Mouse (Mus musculus): ENCODE data around the gene Smarcd3. TPM values are rescaled to one million over a fixed set of nuclear protein-coding genes. Genes with fewer than 3 reads are reported as not detected.

Smarcd3 gene
- polyA plus RNA-seq, 1 experiment from 2014 or later: 51.3 TPM

DNA sequence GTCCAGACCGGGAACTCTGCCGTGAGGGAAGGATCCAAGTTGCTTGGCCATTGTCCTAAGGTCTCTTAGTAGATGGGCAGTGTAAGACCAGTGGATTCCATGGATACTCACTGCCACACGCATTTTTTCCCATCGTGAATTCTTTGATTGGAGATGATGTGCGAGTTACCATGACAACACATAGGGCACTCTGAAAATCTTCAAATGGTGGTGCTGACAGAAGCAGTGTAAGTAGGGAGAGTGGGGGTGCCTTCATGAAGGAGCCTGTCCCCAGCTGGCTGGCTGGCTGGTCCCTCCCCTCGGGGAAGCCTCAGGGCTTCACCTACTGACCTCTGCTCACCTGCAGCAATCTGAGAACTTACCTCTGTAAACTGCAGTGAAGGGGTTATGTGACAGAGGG, 14.9 kb upstream of the Smarcd3 start:
- no peak for ATAC-seq (ENCODE audit: low FRiP score, low read depth)
- Histone ChIP-seq H3K4me2 (replicated peaks) (no peak overlapping the region), H3K9me3 (no peaks in the 10 kb centered on the region), H3K27ac (no peak overlapping the region), H3K36me3 (no peaks in the 10 kb centered on the region), H3K4me1 (no peaks in the 10 kb centered on the region), H3K9ac (no peak overlapping the region), H3K4me3 (no peak overlapping the region), H3K27me3 (no peaks in the 10 kb centered on the region)
- 73% methylated on average over 6 of the region's 6 CpGs for WGBS

- Histone ChIP-seq H3K4me1 (no peaks in the 10 kb centered on the region), H3K27me3 (no peaks in the 10 kb centered on the region), H3K27ac (no peak overlapping the region), H3K4me3 (no peak overlapping the region), H3K9ac (no peak overlapping the region), H3K4me2 (replicated peaks) (no peak overlapping the region), H3K36me3 (no peaks in the 10 kb centered on the region), H3K9me3 (no peaks in the 10 kb centered on the region)
- 61% methylated on average over 6 of the region's 6 CpGs for WGBS
- ATAC-seq (ENCODE audit: low FRiP score, low read depth): no peak
Observed at GRCm38 (mm10) chr5:24638131-24638530, 13.9 kb upstream of the Smarcd3 start.

GRCm38 (mm10) chr5:24636987-24637386, 12.8 kb upstream of the Smarcd3 start:
- H3K4me2 ChIP-seq (replicated peaks): no peak overlapping the region
- no peak overlapping the region for H3K9ac ChIP-seq
- 74% methylated on average over 4 of the region's 4 CpGs for WGBS
- ATAC-seq (ENCODE audit: low FRiP score, low read depth): no peak
- H3K4me3 ChIP-seq: no peak overlapping the region
- no peak overlapping the region for H3K27ac ChIP-seq
- H3K4me1 ChIP-seq: no peaks in the 10 kb centered on the region
- no peaks in the 10 kb centered on the region for H3K9me3 ChIP-seq
- H3K27me3 ChIP-seq: no peaks in the 10 kb centered on the region
- H3K36me3 ChIP-seq: no peaks in the 10 kb centered on the region

- H3K36me3 ChIP-seq: no peaks in the 10 kb centered on the region
- H3K9me3 ChIP-seq: no peaks in the 10 kb centered on the region
- H3K27ac ChIP-seq: no peak overlapping the region
- no peak overlapping the region for H3K9ac ChIP-seq
- no peak overlapping the region for H3K4me2 ChIP-seq (replicated peaks)
- peaks cover 7% of the 10 kb centered on the region; the same call in 1 of the 2 replicates for H3K27me3 ChIP-seq
- no peak overlapping the region for H3K4me3 ChIP-seq
- no peak for ATAC-seq (ENCODE audit: low FRiP score, low read depth)
- no peaks in the 10 kb centered on the region for H3K4me1 ChIP-seq
- 77% methylated on average over 6 of the region's 6 CpGs for WGBS
Observed at GRCm38 (mm10) chr5:24635526-24636141, 11.4 kb upstream of the Smarcd3 start.

- Histone ChIP-seq H3K27ac (no peak overlapping the region), H3K4me1 (no peaks in the 10 kb centered on the region), H3K27me3 (peaks cover 12% of the 10 kb centered on the region; the same call in 1 of the 2 replicates), H3K9ac (no peak overlapping the region), H3K36me3 (no peaks in the 10 kb centered on the region), H3K4me3 (no peak overlapping the region), H3K9me3 (no peaks in the 10 kb centered on the region), H3K4me2 (replicated peaks) (no peak overlapping the region)
- no peak for ATAC-seq (ENCODE audit: low FRiP score, low read depth)
- WGBS: 50% methylated on average over 1 of the region's 1 CpGs
Observed at GRCm38 (mm10) chr5:24635093-24635492, 10.9 kb upstream of the Smarcd3 start.

GRCm38 (mm10) chr5:24629712-24630111, 5.5 kb upstream of the Smarcd3 start:
- Histone ChIP-seq H3K4me1 (peaks cover 3% of the 10 kb centered on the region), H3K27me3 (peaks cover 22% of the 10 kb centered on the region; the same call in 1 of the 2 replicates), H3K36me3 (no peaks in the 10 kb centered on the region), H3K4me2 (replicated peaks) (no peak overlapping the region), H3K9me3 (no peaks in the 10 kb centered on the region), H3K4me3 (no peak overlapping the region), H3K27ac (no peak overlapping the region), H3K9ac (no peak overlapping the region)
- ATAC-seq (ENCODE audit: low FRiP score, low read depth): no peak
- 68% methylated on average over 3 of the region's 3 CpGs for WGBS

DNA sequence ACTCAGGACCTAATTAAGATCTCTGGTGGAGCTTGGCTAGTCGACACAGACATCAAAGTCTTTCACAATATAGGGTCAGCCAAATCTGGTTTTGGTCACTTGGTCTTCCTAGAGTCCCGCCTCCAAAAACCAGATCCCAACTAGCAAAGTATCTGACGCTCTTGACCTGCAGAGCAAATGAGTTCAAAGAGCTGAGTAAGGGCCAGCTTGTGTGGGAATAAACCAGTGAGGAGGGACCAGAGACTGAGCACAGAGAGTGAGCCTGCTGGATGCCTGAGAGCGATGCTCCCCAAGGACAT, 560 bp upstream of the Smarcd3 start:
- WGBS: 21% methylated on average over 4 of the region's 4 CpGs
- Histone ChIP-seq H3K27ac (no peak overlapping the region), H3K36me3 (no peaks in the 10 kb centered on the region), H3K4me2 (replicated peaks) (peak overlapping the region; percentile 91), H3K9me3 (no peaks in the 10 kb centered on the region), H3K27me3 (peaks cover 39% of the 10 kb centered on the region), H3K9ac (0 out of 2 replicates have a peak overlapping the region, but pooled peaks have one; percentile 81), H3K4me1 (peaks cover 33% of the 10 kb centered on the region), H3K4me3 (peak overlapping the region; percentile 56; the same call in 1 of the 2 replicates)
- ATAC-seq (ENCODE audit: low FRiP score, low read depth): no peak

GRCm38 (mm10) chr5:24623041-24623985, 898 bp downstream of the Smarcd3 start:
- peaks cover 39% of the 10 kb centered on the region for H3K27me3 ChIP-seq
- WGBS: 47% methylated on average over 8 of the region's 8 CpGs
- ATAC-seq (ENCODE audit: low FRiP score, low read depth): no peak

GRCm38 (mm10) chr5:24622386-24623040, 1.7 kb downstream of the Smarcd3 start:
- 60% methylated on average over 7 of the region's 7 CpGs for WGBS
- Histone ChIP-seq H3K4me1 (peaks cover 37% of the 10 kb centered on the region), H3K4me2 (replicated peaks) (no peak overlapping the region), H3K9ac (no peak overlapping the region), H3K9me3 (no peaks in the 10 kb centered on the region), H3K36me3 (no peaks in the 10 kb centered on the region), H3K4me3 (no peak overlapping the region), H3K27ac (no peak overlapping the region), H3K27me3 (peaks cover 39% of the 10 kb centered on the region)
- ATAC-seq (ENCODE audit: low FRiP score, low read depth): no peak

More at GRCm38 (mm10) chr5:24623041-24623985, 898 bp downstream of the Smarcd3 start:
- H3K27ac ChIP-seq: no peak overlapping the region
- no peaks in the 10 kb centered on the region for H3K9me3 ChIP-seq
- H3K9ac ChIP-seq: peak overlapping the region; percentile 81
- H3K36me3 ChIP-seq: no peaks in the 10 kb centered on the region
- H3K4me1 ChIP-seq: peaks cover 37% of the 10 kb centered on the region
- peak overlapping the region; percentile 91 for H3K4me2 ChIP-seq (replicated peaks)
- H3K4me3 ChIP-seq: peak overlapping the region; percentile 56

- no peak overlapping the region for H3K4me3 ChIP-seq
- peaks cover 37% of the 10 kb centered on the region for H3K4me1 ChIP-seq
- H3K4me2 ChIP-seq (replicated peaks): peak overlapping the region; percentile 27; the same call in 1 of the 2 replicates
- WGBS: 62% methylated on average over 8 of the region's 8 CpGs
- ATAC-seq (ENCODE audit: low FRiP score, low read depth): no peak
- H3K36me3 ChIP-seq: no peaks in the 10 kb centered on the region
- no peaks in the 10 kb centered on the region for H3K9me3 ChIP-seq
- peaks cover 35% of the 10 kb centered on the region for H3K27me3 ChIP-seq
- H3K27ac ChIP-seq: peak overlapping the region; percentile 73
- H3K9ac ChIP-seq: no peak overlapping the region
Observed at GRCm38 (mm10) chr5:24620626-24621025, 3.6 kb downstream of the Smarcd3 start.

DNA sequence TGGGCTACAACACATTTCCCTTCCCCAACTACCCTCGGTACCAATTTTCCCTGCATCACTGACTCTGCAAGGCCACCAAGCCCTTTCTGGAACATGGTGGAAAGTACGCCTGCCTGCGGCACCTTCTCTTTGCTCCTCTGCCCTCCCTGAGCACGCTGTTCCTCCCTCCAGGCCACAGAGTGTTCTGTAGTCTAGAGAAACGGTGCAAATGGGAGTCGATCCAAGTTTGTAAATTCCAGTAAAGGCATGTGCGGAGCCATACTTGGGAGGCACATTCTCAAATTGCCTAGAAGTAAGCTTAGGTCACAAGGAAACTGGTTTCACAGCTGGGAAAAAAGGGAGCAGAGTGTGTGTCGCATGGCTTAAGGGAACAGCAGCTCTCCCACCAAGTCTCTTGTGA, 4.1 kb downstream of the Smarcd3 start:
- Histone ChIP-seq H3K9me3 (no peaks in the 10 kb centered on the region), H3K4me1 (peaks cover 37% of the 10 kb centered on the region), H3K9ac (no peak overlapping the region), H3K27ac (peak overlapping the region; percentile 73), H3K36me3 (no peaks in the 10 kb centered on the region), H3K4me2 (replicated peaks) (peak overlapping the region; percentile 27), H3K27me3 (peaks cover 33% of the 10 kb centered on the region), H3K4me3 (no peak overlapping the region)
- 32% methylated on average over 8 of the region's 8 CpGs for WGBS
- peak; percentile 41; the same call in 1 of the 2 replicates for ATAC-seq (ENCODE audit: low FRiP score, low read depth)

GRCm38 (mm10) chr5:24618921-24619320, 5.3 kb downstream of the Smarcd3 start:
- no peak for ATAC-seq (ENCODE audit: low FRiP score, low read depth)
- H3K9ac ChIP-seq: no peak overlapping the region
- peaks cover 25% of the 10 kb centered on the region for H3K27me3 ChIP-seq
- peaks cover 26% of the 10 kb centered on the region for H3K4me1 ChIP-seq
- no peaks in the 10 kb centered on the region for H3K9me3 ChIP-seq
- H3K4me3 ChIP-seq: no peak overlapping the region
- no peak overlapping the region for H3K27ac ChIP-seq
- H3K36me3 ChIP-seq: no peaks in the 10 kb centered on the region
- H3K4me2 ChIP-seq (replicated peaks): no peak overlapping the region
- 86% methylated on average over 3 of the region's 3 CpGs for WGBS
